Mouse (Mus musculus): Measurements from ENCODE around the gene Slc27a2. TPM values are rescaled to one million over a fixed set of nuclear protein-coding genes. Genes with fewer than 3 reads are reported as not detected.
"Not testable (repeated sequence)": the region's sequence is repeated elsewhere in the genome, so short reads cannot be mapped to it uniquely, and the experiment has no call there.

The Slc27a2 gene
- total RNA-seq, 2 experiments from 2014 or later: 0.56 TPM; not detected in 1

DNA sequence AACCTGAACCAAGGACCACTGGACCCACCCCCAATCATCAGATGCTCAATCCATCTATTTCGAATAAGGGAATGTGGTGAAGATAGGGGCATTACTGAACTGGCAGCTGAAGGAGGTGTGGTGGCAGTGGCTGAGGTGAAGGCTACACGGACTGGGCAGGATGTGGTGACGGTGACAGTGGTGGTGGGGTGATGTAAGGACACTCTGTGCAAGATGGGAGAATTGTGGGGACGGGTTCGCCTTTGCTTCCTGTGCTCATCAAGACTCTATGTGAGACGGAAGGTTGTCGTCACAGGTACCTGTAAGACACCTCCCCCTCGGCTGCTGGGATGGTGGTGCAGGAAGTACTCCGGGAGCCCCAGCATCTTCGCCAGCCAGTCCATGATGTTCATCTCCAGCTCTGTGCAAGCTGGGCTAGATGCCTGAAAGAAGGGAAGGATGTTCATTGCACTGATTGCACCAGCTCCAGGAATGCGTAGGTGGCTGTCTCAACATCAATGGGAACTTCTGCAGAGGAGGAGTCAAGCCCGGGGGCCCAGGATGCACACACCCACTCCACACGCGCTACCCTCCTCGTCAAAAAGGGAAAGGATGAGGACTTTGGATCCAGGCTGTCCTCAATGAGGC lies 54.0 kb downstream of the Slc27a2 start:
- DNase-seq: no peak

- no peak for DNase-seq
Measured at GRCm38 (mm10) chr2:126606688-126607062, 54.5 kb downstream of the Slc27a2 start.

- DNase-seq: no peak
Measured at GRCm38 (mm10) chr2:126607553-126608203, 55.5 kb downstream of the Slc27a2 start.

DNA sequence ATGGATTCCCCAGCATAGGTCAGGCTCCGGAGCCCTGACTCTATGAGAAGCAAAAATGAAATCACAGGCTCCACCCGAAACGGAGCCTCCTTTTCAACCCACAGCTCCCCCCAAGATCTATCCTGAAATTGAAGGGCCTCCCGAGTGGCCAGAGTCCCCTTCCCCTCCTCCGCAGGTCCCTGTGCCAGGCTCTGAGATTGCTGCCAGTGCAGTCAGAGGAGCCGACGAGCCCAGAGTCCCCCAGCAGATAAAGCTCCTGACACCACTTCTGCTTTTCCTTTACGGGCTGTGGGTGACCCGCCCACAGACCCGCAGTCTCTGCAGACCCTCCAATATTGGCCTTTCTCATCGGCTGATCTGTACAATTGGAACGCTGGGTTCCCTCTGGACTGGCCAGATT lies 57.4 kb downstream of the Slc27a2 start:
- DNase-seq: not testable (repeated sequence)

DNA sequence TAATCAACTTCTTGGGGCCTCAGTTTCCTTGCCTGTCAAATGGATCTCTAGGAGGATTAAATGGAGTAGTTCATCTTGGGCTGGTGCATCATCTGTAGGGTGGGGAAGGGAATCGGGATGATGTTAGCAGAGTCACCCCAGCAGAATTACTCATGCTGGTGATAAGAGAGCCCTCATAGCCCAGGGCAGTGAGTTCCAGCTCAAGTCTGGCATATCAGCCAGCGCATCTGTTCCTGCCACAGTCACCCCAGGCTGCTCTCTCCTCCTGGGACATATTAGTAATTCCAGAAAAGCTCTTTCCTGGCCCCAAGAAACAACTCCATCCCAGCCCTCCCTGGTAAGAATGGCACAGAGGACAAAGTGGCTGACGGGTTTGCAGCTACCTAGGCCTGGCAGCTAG lies 63.1 kb downstream of the Slc27a2 start:
- DNase-seq: no peak

DNA sequence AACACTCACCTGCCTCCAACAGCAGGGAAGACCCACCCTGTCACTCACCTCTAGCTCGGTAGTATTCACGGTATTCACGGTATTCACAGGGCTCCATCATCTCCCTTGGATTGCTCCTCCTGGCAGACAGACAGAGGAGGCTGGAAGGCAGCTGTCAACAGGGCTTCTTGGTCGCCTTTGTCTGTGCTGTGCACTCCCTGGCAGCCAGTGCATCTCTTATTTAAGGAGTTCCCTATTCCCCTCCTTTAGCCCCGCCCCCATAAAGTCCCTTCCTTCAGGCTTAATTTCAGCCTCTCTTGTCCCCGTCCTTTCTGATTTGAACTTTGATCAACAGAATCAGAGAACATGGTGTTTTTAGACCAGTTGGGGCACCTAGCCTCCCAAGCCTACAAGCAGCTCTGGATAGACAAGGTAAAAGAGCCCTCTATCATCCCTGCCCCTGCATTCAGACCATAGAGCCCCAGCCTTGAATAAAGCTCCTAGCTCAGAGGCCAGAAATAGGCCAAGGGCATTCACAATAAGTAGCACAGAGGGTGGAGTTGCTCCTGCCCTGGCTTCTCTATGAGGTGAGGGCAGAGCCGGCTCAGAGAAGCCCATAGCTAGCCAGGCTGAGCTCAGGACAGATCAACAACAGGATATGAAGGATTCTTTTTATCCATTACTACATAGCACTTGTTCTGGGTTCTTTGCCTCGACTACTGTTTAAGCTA lies 66.4 kb downstream of the Slc27a2 start:
- no peak for DNase-seq

- no peak for DNase-seq
Measured at GRCm38 (mm10) chr2:126619249-126619704, 67.1 kb downstream of the Slc27a2 start, which contains the start of gene Hdc. Gene Hdc (minus strand): TSS chr2:126619299.

DNA sequence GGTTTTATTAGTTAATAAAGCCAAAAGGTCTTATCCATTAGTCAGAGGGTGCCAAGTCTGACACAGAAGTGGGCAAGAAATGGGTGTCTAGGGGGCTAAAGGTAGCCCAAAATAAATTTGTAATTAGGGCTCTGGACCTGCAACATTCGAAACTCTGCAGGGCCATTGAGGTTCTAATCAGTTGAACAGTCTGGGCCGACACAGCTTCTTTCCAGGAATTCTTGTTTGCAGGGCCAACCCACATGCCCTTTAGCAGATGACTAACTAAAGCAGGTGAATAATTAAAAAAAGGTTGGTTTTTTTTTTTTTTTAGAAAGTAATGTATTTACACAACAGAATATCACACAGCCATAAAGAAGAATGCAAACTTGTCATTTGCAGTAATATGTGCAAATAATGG lies 70.2 kb downstream of the Slc27a2 start:
- no peak for DNase-seq

GRCm38 (mm10) chr2:126623138-126623537 lies 70.9 kb downstream of the Slc27a2 start:
- no peak for DNase-seq

- no peak for DNase-seq
Measured at GRCm38 (mm10) chr2:126628455-126628995, 76.3 kb downstream of the Slc27a2 start.

DNA sequence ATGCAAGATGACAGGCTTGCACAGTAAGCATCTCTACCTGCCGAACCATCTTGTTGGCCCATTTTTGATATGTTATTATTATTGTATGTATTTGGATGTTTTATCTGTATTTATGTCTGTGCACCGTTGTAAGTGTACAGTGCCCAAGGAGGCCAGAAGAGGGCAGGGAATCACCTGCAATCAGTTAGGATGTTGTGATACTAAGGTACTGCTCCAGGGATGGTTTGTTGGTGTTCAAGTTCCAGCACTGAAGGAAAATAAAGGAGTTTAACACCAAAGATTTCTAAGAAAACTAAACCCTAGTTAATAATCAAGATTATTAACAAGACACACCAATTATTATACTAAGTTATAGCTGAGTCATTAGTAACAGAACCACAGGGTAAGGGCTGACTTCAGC lies 81.0 kb downstream of the Slc27a2 start:
- no peak for DNase-seq

DNA sequence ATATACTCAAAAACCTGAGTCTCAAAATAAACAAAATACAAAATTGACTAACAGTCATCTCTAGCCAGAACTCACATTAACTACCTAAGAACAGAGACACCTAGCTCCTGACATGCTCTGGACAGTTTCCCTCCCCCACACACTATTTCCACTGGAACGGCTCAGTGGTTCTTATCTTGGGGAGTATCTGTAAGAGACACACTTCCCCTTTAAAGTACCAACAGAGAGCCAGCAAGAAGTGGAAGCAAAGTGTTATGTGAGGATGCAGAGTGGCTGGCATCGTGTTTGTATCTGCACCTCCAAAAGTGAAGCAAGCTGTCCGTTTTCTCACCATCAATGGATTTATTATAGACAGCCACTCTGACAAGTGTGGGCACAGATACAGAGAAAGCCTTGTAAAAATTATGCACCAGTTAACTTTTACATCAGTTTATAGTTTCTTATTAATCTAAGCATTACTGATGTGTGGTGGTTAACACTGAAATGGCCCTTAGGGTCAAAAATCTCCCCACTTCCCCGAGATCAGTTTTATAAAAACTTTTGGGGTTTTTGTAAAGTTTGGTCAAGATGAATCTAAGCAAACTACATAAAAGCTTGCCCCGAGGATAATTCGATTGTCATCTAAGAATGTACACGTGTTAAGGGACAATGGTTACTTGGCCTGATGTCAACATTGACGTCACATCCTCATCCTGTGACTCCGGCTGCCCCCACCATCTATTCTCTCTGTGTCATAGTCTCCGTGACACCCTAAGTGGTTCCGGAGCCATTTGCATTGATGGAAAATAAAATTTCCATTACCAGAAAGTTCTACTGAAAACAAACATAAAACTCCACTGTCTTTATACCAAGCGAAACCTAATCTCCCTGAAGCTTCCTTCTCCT lies 84.0 kb downstream of the Slc27a2 start:
- no peak for DNase-seq

Other genes with a start within 250 kb of the Slc27a2 start
- under 1 TPM; 0.49 to 0.99 TPM for gene Atp8b4, start 51.7 kb upstream of the Slc27a2 start, total RNA-seq (2021)
- 1 to 10 TPM in 1 of 2 experiments, under 1 TPM in 1; 0.85 to 1.5 TPM for gene Hdc, start 66.9 kb downstream of the Slc27a2 start, total RNA-seq (2021)
- gene Gabpb1, start 123.9 kb downstream of the Slc27a2 start, total RNA-seq (2021): 10 to 100 TPM; 12.7 to 16.6 TPM
- gene Usp8, start 154.9 kb downstream of the Slc27a2 start, total RNA-seq (2021): 10 to 100 TPM; 19.8 to 24.8 TPM
- not detected for gene Usp50, start 231.1 kb downstream of the Slc27a2 start, total RNA-seq (2021)